Mouse (Mus musculus) embryo, embryonic 11.5 days (tissue): ENCODE results near the gene Olfr1030.
"Not testable (repeated sequence)": the region's sequence is repeated elsewhere in the genome, so short reads cannot be mapped to it uniquely, and the experiment has no call there.

Experiments used
- DNase-seq: peaks from one replicate; pipeline ENCODE4 v3.0.0-alpha.2; 2012; ENCODE audit warnings: low read depth, low spot score

The Olfr1030 gene

GRCm38 (mm10) chr2:85978976-85979375 is at the start of gene Olfr1030:
TSS of gene Olfr1030 (plus strand) at chr2:85979276.
- no peak for DNase-seq

GRCm38 (mm10) chr2:85950137-85950536 is 28.9 kb upstream of the Olfr1030 start, which contains the start of gene Olfr1028:
TSS of gene Olfr1028 (plus strand) at chr2:85950437.
- DNase-seq, result no peak

GRCm38 (mm10) chr2:85973595-85973994 is 5.5 kb upstream of the Olfr1030 start, which contains the start of gene Olfr1029:
TSS of gene Olfr1029 (plus strand) at chr2:85973895.
- no peak for DNase-seq

- DNase-seq, result no peak
These were observed 10.9 kb downstream of the Olfr1030 start, which contains the start of gene Olfr1031 for GRCm38 (mm10) chr2:85990004-85990403. TSS of gene Olfr1031 (plus strand) at chr2:85990304.

DNA sequence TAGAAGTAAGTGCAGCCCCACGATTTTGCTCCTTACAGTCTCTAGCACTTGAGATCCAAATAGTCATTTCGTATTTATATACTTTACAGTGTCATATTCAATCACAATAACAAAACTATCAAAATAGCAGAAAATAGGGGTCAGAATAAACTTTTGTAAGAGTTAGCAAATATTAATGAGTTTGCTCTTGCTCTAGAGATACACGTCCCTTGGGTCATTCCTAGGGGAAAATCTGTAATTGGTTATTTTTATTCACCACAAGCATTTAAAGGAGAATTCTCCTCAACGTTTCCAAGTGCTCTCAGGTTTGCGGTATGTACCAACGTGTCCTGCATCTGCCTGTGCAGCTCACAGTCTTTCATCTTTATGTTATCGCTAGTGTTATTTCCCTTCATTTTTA is 26.2 kb downstream of the Olfr1030 start, which contains the start of gene Olfr1032:
Olfr1032 (plus strand) TSS at position 301 of the 400 bp plus-strand sequence.
- DNase-seq, result no peak

DNA sequence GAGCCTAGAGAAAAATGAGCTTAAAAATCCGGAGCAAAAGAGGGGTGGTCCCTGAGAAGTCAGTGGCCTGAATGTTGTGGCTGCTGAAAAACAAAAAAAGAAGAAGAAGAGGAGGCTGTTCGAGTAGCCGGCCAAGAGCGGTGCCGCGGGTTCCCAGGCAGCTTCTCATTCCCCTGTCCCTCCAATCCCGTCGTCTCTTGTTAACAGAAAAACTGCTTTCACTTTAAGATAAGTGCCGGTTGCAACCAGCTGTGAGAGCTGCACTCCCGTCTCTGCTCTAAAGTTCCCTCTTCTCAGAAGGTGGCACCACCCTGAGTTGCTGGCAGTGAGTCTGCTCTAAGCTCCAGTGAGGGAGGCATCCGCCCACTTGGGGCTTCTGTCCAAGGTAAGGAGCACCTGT is 41.3 kb downstream of the Olfr1030 start, which contains the start of gene Olfr1033:
Olfr1033 (plus strand) TSS at position 228 of the 400 bp plus-strand sequence.
- DNase-seq, result not testable (repeated sequence)

GRCm38 (mm10) chr2:86021518-86021917 is 42.4 kb downstream of the Olfr1030 start:
- DNase-seq, result not testable (repeated sequence)
